Mouse (Mus musculus): ENCODE data around the gene Pla2r1. TPM values are rescaled to one million over a fixed set of nuclear protein-coding genes. Genes with fewer than 3 reads are reported as not detected.

Gene Pla2r1
- polyA plus RNA-seq, 1 experiment from 2014 or later = 1.0 TPM

DNA sequence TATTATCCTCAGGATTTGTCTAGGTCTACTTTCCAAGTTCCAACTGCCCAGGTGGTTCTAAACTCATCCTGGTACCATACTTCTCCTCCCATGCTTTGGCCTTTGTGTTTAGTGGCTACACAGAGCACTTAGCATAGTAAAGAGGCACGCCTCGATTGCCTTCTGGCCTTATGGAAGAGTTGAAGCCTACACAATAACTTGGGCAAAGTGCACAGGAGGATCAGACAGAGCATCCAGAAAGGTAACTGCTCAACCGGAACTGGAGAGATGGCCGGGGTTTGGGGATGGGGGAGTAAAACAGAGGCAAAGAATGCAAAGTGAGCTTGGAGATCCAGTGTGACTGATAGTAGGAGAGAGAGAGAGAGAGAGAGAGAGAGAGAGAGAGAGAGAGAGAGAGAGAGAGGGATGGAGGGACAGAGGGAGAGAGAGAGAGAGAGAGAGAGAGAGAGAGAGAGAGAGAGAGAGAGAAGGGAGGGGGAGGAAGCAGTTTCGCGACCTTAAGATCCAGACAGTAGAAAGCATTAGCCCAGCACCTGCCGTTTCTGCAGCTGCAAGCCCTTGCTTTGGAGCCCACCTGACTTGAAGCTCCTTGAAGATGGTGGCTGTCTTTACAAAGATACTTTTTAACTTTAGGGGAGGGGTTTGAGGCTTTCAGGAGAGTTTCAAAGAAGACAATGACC lies 168.9 kb downstream of the Pla2r1 start:
- WGBS = 43% methylated on average over 7 of the region's 7 CpGs
- ATAC-seq (ENCODE audit: insufficient read depth, low FRiP score, low TSS enrichment) = no peak
- no peak overlapping the region for H3K27ac ChIP-seq (ENCODE audit: low read depth, low read length)

DNA sequence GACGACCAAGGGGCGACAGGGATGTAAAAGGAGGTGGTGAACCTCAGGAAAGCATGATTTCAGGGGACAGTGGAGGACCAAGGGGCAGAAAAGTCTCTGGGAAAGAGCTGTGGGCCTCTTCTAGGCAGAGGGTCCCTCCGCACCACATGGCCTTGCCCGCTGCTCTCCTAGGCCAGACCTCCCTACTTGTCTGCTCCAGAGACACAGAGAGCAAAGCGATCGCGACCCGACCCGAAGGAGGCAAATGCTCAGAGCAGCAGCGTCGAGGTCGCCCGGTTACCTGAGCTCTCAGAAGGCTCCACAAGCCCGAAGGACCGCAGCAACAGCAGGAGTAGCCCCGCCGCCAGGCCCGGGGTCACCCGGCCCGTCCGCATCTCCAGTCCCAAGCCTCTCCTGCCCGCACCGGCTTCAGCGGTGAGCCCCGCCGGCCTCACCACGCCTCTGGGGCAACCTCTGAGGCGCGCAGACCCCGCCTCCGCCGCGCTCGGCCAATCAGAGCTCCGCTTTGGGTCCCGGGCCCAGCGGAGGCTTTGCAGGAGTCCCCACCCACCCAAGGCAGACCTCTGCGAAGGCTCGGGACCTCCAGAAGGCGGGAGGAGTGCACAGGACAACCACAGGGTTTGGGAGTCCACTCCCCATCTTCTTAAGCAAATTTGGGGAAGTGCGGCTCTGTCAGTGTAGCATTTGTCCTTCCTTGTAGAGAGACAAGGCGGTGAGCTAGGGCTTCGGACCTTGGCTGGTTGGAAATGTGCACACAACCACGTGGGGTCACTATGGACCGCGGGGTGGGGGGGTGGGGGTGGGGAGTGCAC lies 170.0 kb downstream of the Pla2r1 start, which contains the start of gene Ly75:
Ly75 (minus strand) TSS at position 446 of the 812 bp plus-strand sequence.
- Histone ChIP-seq H3K9me3 (ENCODE audit: control insufficient read depth, low read length) (no peaks in the 10 kb centered on the region), H3K27ac (ENCODE audit: low read depth, low read length) (no peak within 1 kb of the TSS), H3K4me1 (ENCODE audit: control insufficient read depth, insufficient read depth, low read length) (0 out of 2 replicates have a peak, but pooled peaks cover 2% of the 10 kb centered on the region), H3K9ac (ENCODE audit: low read length) (peak within 1 kb of the TSS; percentile 60), H3K4me3 (ENCODE audit: low read depth, low read length) (peak within 1 kb of the TSS; percentile 47), H3K36me3 (ENCODE audit: control insufficient read depth, insufficient read depth, low read length) (no peaks in the 10 kb centered on the region), H3K4me2 (ENCODE audit: low read depth) (peak within 1 kb of the TSS; percentile 83), H3K27me3 (ENCODE audit: control insufficient read depth, insufficient read depth, low read length) (no peaks in the 10 kb centered on the region)
- ATAC-seq (ENCODE audit: insufficient read depth, low FRiP score, low TSS enrichment) (peak; percentile 100), DNase-seq (ENCODE audit: low spot score) (peak; percentile 91)
- 2% methylated on average over 46 of the region's 46 CpGs for WGBS

More for the DNA sequence above, 168.9 kb downstream of the Pla2r1 start:
- Histone ChIP-seq H3K4me1 (ENCODE audit: control insufficient read depth, insufficient read depth, low read length) (0 out of 2 replicates have a peak, but pooled peaks cover 2% of the 10 kb centered on the region), H3K9ac (ENCODE audit: low read length) (no peak overlapping the region), H3K9me3 (ENCODE audit: control insufficient read depth, low read length) (no peaks in the 10 kb centered on the region), H3K27me3 (ENCODE audit: control insufficient read depth, insufficient read depth, low read length) (no peaks in the 10 kb centered on the region), H3K36me3 (ENCODE audit: control insufficient read depth, insufficient read depth, low read length) (no peaks in the 10 kb centered on the region), H3K4me2 (ENCODE audit: low read depth) (no peak overlapping the region), H3K4me3 (ENCODE audit: low read depth, low read length) (no peak overlapping the region)
- DNase-seq (ENCODE audit: low spot score) = no peak

DNA sequence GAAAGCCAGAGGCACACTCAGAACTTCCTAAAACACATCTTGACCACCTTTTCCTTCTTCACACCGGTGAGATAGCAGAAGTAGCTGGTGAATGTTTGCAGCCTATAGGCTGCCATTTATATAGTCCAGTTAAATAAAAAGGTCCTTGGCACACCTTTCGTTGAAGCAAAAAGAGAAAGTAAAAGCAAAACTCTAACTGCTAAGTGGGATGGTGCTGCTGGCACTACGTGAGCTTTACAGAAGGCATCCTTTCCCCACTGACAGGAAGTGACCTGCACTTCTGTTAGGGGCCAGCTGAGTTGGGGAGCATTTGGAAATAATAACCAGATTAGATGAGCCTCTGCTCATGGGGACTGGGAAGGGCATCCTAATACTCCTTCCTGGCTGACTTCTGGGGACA lies 170.8 kb downstream of the Pla2r1 start:
- Histone ChIP-seq H3K27ac (ENCODE audit: low read depth, low read length) (no peak overlapping the region), H3K9ac (ENCODE audit: low read length) (no peak overlapping the region; the same call in 1 of the 2 replicates), H3K4me2 (ENCODE audit: low read depth) (peak overlapping the region; percentile 83), H3K4me1 (ENCODE audit: control insufficient read depth, insufficient read depth, low read length) (0 out of 2 replicates have a peak, but pooled peaks cover 2% of the 10 kb centered on the region), H3K9me3 (ENCODE audit: control insufficient read depth, low read length) (no peaks in the 10 kb centered on the region), H3K27me3 (ENCODE audit: control insufficient read depth, insufficient read depth, low read length) (no peaks in the 10 kb centered on the region), H3K4me3 (ENCODE audit: low read depth, low read length) (peak overlapping the region; percentile 47; the same call in 1 of the 2 replicates), H3K36me3 (ENCODE audit: control insufficient read depth, insufficient read depth, low read length) (no peaks in the 10 kb centered on the region)
- WGBS = 64% methylated on average over 3 of the region's 3 CpGs
- DNase-seq (ENCODE audit: low spot score) (no peak), ATAC-seq (ENCODE audit: insufficient read depth, low FRiP score, low TSS enrichment) (no peak)

DNA sequence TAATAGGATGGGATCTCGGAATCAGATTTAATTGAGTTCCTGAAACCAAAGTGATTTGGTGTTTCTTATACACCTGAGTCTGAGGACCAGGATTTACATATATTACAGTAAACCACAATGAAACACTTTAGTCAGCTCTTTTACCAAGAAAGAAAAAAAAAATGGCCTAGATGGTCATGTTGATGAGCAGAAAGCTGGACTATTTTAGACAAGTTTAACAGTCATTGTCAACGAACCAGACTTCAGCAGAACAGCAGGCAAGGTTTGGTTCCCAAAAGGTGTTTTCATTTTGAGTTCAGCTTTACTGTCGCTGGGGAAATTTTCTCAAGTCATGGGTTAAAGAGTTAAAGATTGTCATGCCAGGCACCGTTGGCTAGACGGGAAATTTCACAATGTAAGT lies 175.8 kb downstream of the Pla2r1 start:
- H3K27ac ChIP-seq (ENCODE audit: low read depth, low read length) = no peak overlapping the region
- no peak overlapping the region for H3K4me3 ChIP-seq (ENCODE audit: low read depth, low read length)
- 90% methylated on average over 5 of the region's 5 CpGs for WGBS
- H3K36me3 ChIP-seq (ENCODE audit: control insufficient read depth, insufficient read depth, low read length) = no peaks in the 10 kb centered on the region
- ATAC-seq (ENCODE audit: insufficient read depth, low FRiP score, low TSS enrichment) = no peak
- DNase-seq (ENCODE audit: low spot score) = no peak
- H3K9me3 ChIP-seq (ENCODE audit: control insufficient read depth, low read length) = no peaks in the 10 kb centered on the region
- no peaks in the 10 kb centered on the region for H3K27me3 ChIP-seq (ENCODE audit: control insufficient read depth, insufficient read depth, low read length)
- no peak overlapping the region for H3K9ac ChIP-seq (ENCODE audit: low read length)
- H3K4me2 ChIP-seq (ENCODE audit: low read depth) = no peak overlapping the region
- no peaks in the 10 kb centered on the region for H3K4me1 ChIP-seq (ENCODE audit: control insufficient read depth, insufficient read depth, low read length)

DNA sequence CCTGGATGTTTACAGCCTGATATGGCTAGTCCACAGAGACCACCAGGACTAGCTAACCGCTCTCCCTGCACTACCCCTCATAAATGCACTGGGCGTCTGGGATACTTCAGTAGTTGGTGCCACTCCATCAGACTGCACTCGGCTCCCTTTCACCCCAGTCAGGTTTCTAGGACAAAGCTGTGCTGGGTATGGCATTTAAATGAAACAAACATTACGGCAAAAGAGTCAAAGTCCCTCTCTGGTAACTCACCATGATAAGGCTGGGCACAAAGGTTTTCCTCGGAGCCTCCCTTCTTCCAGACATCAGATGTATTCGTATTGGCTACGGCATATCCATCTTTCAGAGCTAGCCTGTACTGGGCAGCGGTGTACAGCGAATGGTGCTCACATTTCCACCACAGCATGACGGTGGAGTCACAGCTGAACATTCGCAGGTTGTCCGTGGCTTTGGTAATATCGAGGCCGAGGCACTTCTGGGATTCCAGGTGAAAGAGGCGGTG lies 177.4 kb downstream of the Pla2r1 start:
- Histone ChIP-seq H3K27me3 (ENCODE audit: control insufficient read depth, insufficient read depth, low read length) (no peaks in the 10 kb centered on the region), H3K4me2 (ENCODE audit: low read depth) (no peak overlapping the region), H3K27ac (ENCODE audit: low read depth, low read length) (no peak overlapping the region), H3K4me3 (ENCODE audit: low read depth, low read length) (no peak overlapping the region), H3K9ac (ENCODE audit: low read length) (no peak overlapping the region), H3K4me1 (ENCODE audit: control insufficient read depth, insufficient read depth, low read length) (no peaks in the 10 kb centered on the region), H3K36me3 (ENCODE audit: control insufficient read depth, insufficient read depth, low read length) (no peaks in the 10 kb centered on the region), H3K9me3 (ENCODE audit: control insufficient read depth, low read length) (no peaks in the 10 kb centered on the region)
- DNase-seq (ENCODE audit: low spot score) (no peak), ATAC-seq (ENCODE audit: insufficient read depth, low FRiP score, low TSS enrichment) (no peak)
- WGBS = 95% methylated on average over 15 of the region's 15 CpGs

DNA sequence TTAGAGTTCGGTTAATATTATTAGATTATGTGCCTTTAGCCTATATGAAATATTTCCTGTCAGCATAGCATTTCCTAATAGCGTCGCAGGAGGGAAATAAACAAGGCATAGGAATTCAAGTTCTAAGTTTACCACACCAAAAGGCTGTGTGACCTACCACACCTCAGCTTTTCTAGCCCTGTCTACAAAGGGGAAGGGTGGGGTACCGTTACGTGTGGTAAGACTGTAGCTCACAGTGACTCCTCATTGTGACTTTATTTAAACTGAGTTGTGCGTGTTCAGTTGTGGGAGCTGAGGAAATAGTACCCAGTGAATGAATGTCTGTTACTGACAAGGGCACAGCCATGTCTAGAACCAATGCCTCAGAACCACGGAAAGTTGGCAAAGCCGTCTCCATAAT lies 178.0 kb downstream of the Pla2r1 start:
- H3K4me1 ChIP-seq (ENCODE audit: control insufficient read depth, insufficient read depth, low read length) = no peaks in the 10 kb centered on the region
- H3K9ac ChIP-seq (ENCODE audit: low read length) = no peak overlapping the region
- ATAC-seq (ENCODE audit: insufficient read depth, low FRiP score, low TSS enrichment) (no peak), DNase-seq (ENCODE audit: low spot score) (no peak)
- no peak overlapping the region for H3K27ac ChIP-seq (ENCODE audit: low read depth, low read length)
- no peaks in the 10 kb centered on the region for H3K27me3 ChIP-seq (ENCODE audit: control insufficient read depth, insufficient read depth, low read length)
- no peaks in the 10 kb centered on the region for H3K36me3 ChIP-seq (ENCODE audit: control insufficient read depth, insufficient read depth, low read length)
- H3K4me3 ChIP-seq (ENCODE audit: low read depth, low read length) = no peak overlapping the region
- no peak overlapping the region for H3K4me2 ChIP-seq (ENCODE audit: low read depth)
- WGBS = 95% methylated on average over 8 of the region's 8 CpGs
- no peaks in the 10 kb centered on the region for H3K9me3 ChIP-seq (ENCODE audit: control insufficient read depth, low read length)

DNA sequence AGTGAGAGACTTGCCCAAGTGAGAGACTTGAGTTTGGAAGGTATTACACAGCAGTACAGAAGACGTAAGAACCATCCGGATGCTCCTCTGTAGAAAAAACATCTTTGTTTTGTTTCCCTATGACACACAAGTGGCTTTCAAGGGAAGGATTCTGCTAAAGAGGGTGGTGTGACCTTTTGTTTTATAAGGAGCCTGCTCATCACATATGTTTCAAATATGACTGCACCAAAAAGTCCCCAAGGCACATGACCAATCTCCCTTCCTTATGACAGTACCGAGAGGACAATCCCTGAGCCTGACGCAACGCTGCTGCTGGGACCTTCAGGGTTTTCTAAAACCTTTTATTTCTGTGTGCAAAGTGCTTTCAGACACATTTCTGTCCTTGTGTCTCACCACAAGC lies 182.9 kb downstream of the Pla2r1 start:
- Histone ChIP-seq H3K4me1 (ENCODE audit: control insufficient read depth, insufficient read depth, low read length) (no peaks in the 10 kb centered on the region), H3K9me3 (ENCODE audit: control insufficient read depth, low read length) (no peaks in the 10 kb centered on the region), H3K27ac (ENCODE audit: low read depth, low read length) (no peak overlapping the region), H3K9ac (ENCODE audit: low read length) (no peak overlapping the region), H3K27me3 (ENCODE audit: control insufficient read depth, insufficient read depth, low read length) (no peaks in the 10 kb centered on the region), H3K36me3 (ENCODE audit: control insufficient read depth, insufficient read depth, low read length) (no peaks in the 10 kb centered on the region), H3K4me2 (ENCODE audit: low read depth) (no peak overlapping the region), H3K4me3 (ENCODE audit: low read depth, low read length) (no peak overlapping the region)
- WGBS = 94% methylated on average over 5 of the region's 5 CpGs
- ATAC-seq (ENCODE audit: insufficient read depth, low FRiP score, low TSS enrichment) (no peak), DNase-seq (ENCODE audit: low spot score) (no peak)

DNA sequence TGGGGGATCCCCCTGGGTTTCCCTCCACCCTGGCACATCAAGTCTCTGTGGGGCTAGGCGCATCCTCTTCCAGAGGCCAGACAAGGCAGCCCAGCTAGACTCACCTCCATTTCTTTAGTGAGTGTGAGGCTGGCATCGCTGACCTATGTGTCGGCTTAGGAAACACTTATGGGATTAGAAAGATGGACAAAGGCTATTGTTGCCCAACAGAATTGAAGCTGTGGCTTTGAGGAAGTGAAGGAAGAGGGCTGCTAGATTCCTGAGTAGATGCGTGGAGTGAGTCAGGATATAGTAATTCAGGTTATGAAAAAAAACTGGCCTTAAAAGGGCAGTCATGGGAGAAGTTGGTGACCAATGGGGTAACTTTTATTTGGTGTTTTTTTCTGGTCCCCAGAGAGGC lies 183.7 kb downstream of the Pla2r1 start:
- H3K4me1 ChIP-seq (ENCODE audit: control insufficient read depth, insufficient read depth, low read length) = no peaks in the 10 kb centered on the region
- DNase-seq (ENCODE audit: low spot score) (no peak), ATAC-seq (ENCODE audit: insufficient read depth, low FRiP score, low TSS enrichment) (no peak)
- no peak overlapping the region for H3K27ac ChIP-seq (ENCODE audit: low read depth, low read length)
- 92% methylated on average over 4 of the region's 4 CpGs for WGBS
- H3K9me3 ChIP-seq (ENCODE audit: control insufficient read depth, low read length) = no peaks in the 10 kb centered on the region
- no peak overlapping the region for H3K9ac ChIP-seq (ENCODE audit: low read length)
- no peak overlapping the region for H3K4me2 ChIP-seq (ENCODE audit: low read depth)
- no peak overlapping the region for H3K4me3 ChIP-seq (ENCODE audit: low read depth, low read length)
- no peaks in the 10 kb centered on the region for H3K36me3 ChIP-seq (ENCODE audit: control insufficient read depth, insufficient read depth, low read length)
- no peaks in the 10 kb centered on the region for H3K27me3 ChIP-seq (ENCODE audit: control insufficient read depth, insufficient read depth, low read length)
